Mouse (Mus musculus): ENCODE measurements at regions not wholly inside any gene's neighbourhood (a gene's known extent, or its start where the extent isn't known, plus 50 kb on each side); places are given as distances from the start of the nearest gene placed in this dataset.

GRCm38 (mm10) chr2:50885924-50886315, 263.0 kb downstream of the Rnd3 start:
- H3K4me1 ChIP-seq (replicated peaks; ENCODE audit: control insufficient read depth, insufficient read depth, low read length) = peaks cover 14% of the 10 kb centered on the region
- H3K27me3 ChIP-seq (replicated peaks; ENCODE audit: control insufficient read depth, insufficient read depth, low read length) = no peaks in the 10 kb centered on the region
- 0 out of 2 replicates have a peak, but pooled peaks have one; percentile 32 for ATAC-seq
- no peak overlapping the region for H3K4me2 ChIP-seq (ENCODE audit: low read length)
- no peak overlapping the region for H3K4me3 ChIP-seq (replicated peaks; ENCODE audit: low read length)
- H3K9ac ChIP-seq (replicated peaks; ENCODE audit: low read depth, low read length) = no peak overlapping the region
- WGBS = 14% methylated on average over 7 of the region's 7 CpGs
- no peaks in the 10 kb centered on the region for H3K9me3 ChIP-seq (ENCODE audit: control insufficient read depth, low read length)
- no peak overlapping the region for H3K27ac ChIP-seq (ENCODE audit: low read length)
- H3K36me3 ChIP-seq (ENCODE audit: control insufficient read depth, insufficient read depth) = no peaks in the 10 kb centered on the region

- H3K27me3 ChIP-seq (replicated peaks; ENCODE audit: control insufficient read depth, insufficient read depth, low read length) = no peaks in the 10 kb centered on the region
- H3K4me3 ChIP-seq (replicated peaks; ENCODE audit: low read length) = no peak overlapping the region
- WGBS = 71% methylated on average over 4 of the region's 4 CpGs
- no peak overlapping the region for H3K9ac ChIP-seq (replicated peaks; ENCODE audit: low read depth, low read length)
- no peak overlapping the region for H3K27ac ChIP-seq (ENCODE audit: low read length)
- H3K36me3 ChIP-seq (ENCODE audit: control insufficient read depth, insufficient read depth) = no peaks in the 10 kb centered on the region
- no peaks in the 10 kb centered on the region for H3K9me3 ChIP-seq (ENCODE audit: control insufficient read depth, low read length)
- H3K4me1 ChIP-seq (replicated peaks; ENCODE audit: control insufficient read depth, insufficient read depth, low read length) = peaks cover 14% of the 10 kb centered on the region
- no peak overlapping the region for H3K4me2 ChIP-seq (ENCODE audit: low read length)
- ATAC-seq = no peak
Observed at GRCm38 (mm10) chr2:50885280-50885923, 263.5 kb downstream of the Rnd3 start.

- no peaks in the 10 kb centered on the region for H3K36me3 ChIP-seq (ENCODE audit: control insufficient read depth, insufficient read depth)
- no peak overlapping the region for H3K4me3 ChIP-seq (replicated peaks; ENCODE audit: low read length)
- H3K27ac ChIP-seq (ENCODE audit: low read length) = no peak overlapping the region
- ATAC-seq = no peak
- WGBS = 90% methylated on average over 4 of the region's 4 CpGs
- no peaks in the 10 kb centered on the region for H3K27me3 ChIP-seq (replicated peaks; ENCODE audit: control insufficient read depth, insufficient read depth, low read length)
- H3K4me2 ChIP-seq (ENCODE audit: low read length) = no peak overlapping the region
- H3K9me3 ChIP-seq (ENCODE audit: control insufficient read depth, low read length) = no peaks in the 10 kb centered on the region
- no peak overlapping the region for H3K9ac ChIP-seq (replicated peaks; ENCODE audit: low read depth, low read length)
- peaks cover 4% of the 10 kb centered on the region for H3K4me1 ChIP-seq (replicated peaks; ENCODE audit: control insufficient read depth, insufficient read depth, low read length)
Observed at GRCm38 (mm10) chr2:50881514-50882038, 267.3 kb downstream of the Rnd3 start.

GRCm38 (mm10) chr2:50880806-50881205, 268.1 kb downstream of the Rnd3 start:
- WGBS = 78% methylated on average over 4 of the region's 4 CpGs
- Histone ChIP-seq H3K4me2 (ENCODE audit: low read length) (no peak overlapping the region), H3K27me3 (replicated peaks; ENCODE audit: control insufficient read depth, insufficient read depth, low read length) (no peaks in the 10 kb centered on the region), H3K4me1 (replicated peaks; ENCODE audit: control insufficient read depth, insufficient read depth, low read length) (peaks cover under 1% of the 10 kb centered on the region; the same call in 1 of the 2 replicates), H3K36me3 (ENCODE audit: control insufficient read depth, insufficient read depth) (no peaks in the 10 kb centered on the region), H3K9me3 (ENCODE audit: control insufficient read depth, low read length) (no peaks in the 10 kb centered on the region), H3K4me3 (replicated peaks; ENCODE audit: low read length) (no peak overlapping the region), H3K27ac (ENCODE audit: low read length) (no peak overlapping the region), H3K9ac (replicated peaks; ENCODE audit: low read depth, low read length) (no peak overlapping the region)
- ATAC-seq = no peak

- no peaks in the 10 kb centered on the region for H3K27me3 ChIP-seq (replicated peaks; ENCODE audit: control insufficient read depth, insufficient read depth, low read length)
- no peak overlapping the region for H3K27ac ChIP-seq (ENCODE audit: low read length)
- H3K4me3 ChIP-seq (replicated peaks; ENCODE audit: low read length) = no peak overlapping the region
- H3K9me3 ChIP-seq (ENCODE audit: control insufficient read depth, low read length) = no peaks in the 10 kb centered on the region
- no peak for ATAC-seq
- H3K9ac ChIP-seq (replicated peaks; ENCODE audit: low read depth, low read length) = no peak overlapping the region
- H3K4me2 ChIP-seq (ENCODE audit: low read length) = no peak overlapping the region
- 80% methylated on average over 17 of the region's 17 CpGs for WGBS
- no peaks in the 10 kb centered on the region for H3K36me3 ChIP-seq (ENCODE audit: control insufficient read depth, insufficient read depth)
- H3K4me1 ChIP-seq (replicated peaks; ENCODE audit: control insufficient read depth, insufficient read depth, low read length) = no peaks in the 10 kb centered on the region
Observed at GRCm38 (mm10) chr2:50877716-50878115, 271.2 kb downstream of the Rnd3 start.

GRCm38 (mm10) chr2:50875072-50875471, 273.8 kb downstream of the Rnd3 start:
- Histone ChIP-seq H3K4me1 (replicated peaks; ENCODE audit: control insufficient read depth, insufficient read depth, low read length) (no peaks in the 10 kb centered on the region), H3K4me2 (ENCODE audit: low read length) (no peak overlapping the region), H3K9ac (replicated peaks; ENCODE audit: low read depth, low read length) (no peak overlapping the region), H3K27me3 (replicated peaks; ENCODE audit: control insufficient read depth, insufficient read depth, low read length) (no peaks in the 10 kb centered on the region), H3K9me3 (ENCODE audit: control insufficient read depth, low read length) (no peaks in the 10 kb centered on the region), H3K27ac (ENCODE audit: low read length) (no peak overlapping the region), H3K36me3 (ENCODE audit: control insufficient read depth, insufficient read depth) (no peaks in the 10 kb centered on the region), H3K4me3 (replicated peaks; ENCODE audit: low read length) (no peak overlapping the region)
- WGBS = 96% methylated on average over 6 of the region's 6 CpGs
- ATAC-seq = no peak

- 69% methylated on average over 8 of the region's 8 CpGs for WGBS
- H3K4me2 ChIP-seq (ENCODE audit: low read length) = no peak overlapping the region
- H3K4me1 ChIP-seq (replicated peaks; ENCODE audit: control insufficient read depth, insufficient read depth, low read length) = no peaks in the 10 kb centered on the region; the same call in 1 of the 2 replicates
- H3K4me3 ChIP-seq (replicated peaks; ENCODE audit: low read length) = no peak overlapping the region
- H3K9ac ChIP-seq (replicated peaks; ENCODE audit: low read depth, low read length) = no peak overlapping the region
- H3K27me3 ChIP-seq (replicated peaks; ENCODE audit: control insufficient read depth, insufficient read depth, low read length) = no peaks in the 10 kb centered on the region
- no peak for ATAC-seq
- H3K27ac ChIP-seq (ENCODE audit: low read length) = no peak overlapping the region
- no peaks in the 10 kb centered on the region for H3K9me3 ChIP-seq (ENCODE audit: control insufficient read depth, low read length)
- H3K36me3 ChIP-seq (ENCODE audit: control insufficient read depth, insufficient read depth) = no peaks in the 10 kb centered on the region
Observed at GRCm38 (mm10) chr2:50853538-50854244, 295.2 kb downstream of the Rnd3 start.

GRCm38 (mm10) chr2:50852413-50852919, 296.4 kb downstream of the Rnd3 start:
- no peak overlapping the region for H3K9ac ChIP-seq (replicated peaks; ENCODE audit: low read depth, low read length)
- ATAC-seq = no peak

GRCm38 (mm10) chr2:50850071-50850470, 298.8 kb downstream of the Rnd3 start:
- H3K4me1 ChIP-seq (replicated peaks; ENCODE audit: control insufficient read depth, insufficient read depth, low read length) = no peaks in the 10 kb centered on the region

More at GRCm38 (mm10) chr2:50852413-50852919, 296.4 kb downstream of the Rnd3 start:
- H3K27me3 ChIP-seq (replicated peaks; ENCODE audit: control insufficient read depth, insufficient read depth, low read length) = no peaks in the 10 kb centered on the region
- H3K4me2 ChIP-seq (ENCODE audit: low read length) = no peak overlapping the region
- WGBS = 84% methylated on average over 2 of the region's 2 CpGs
- no peak overlapping the region for H3K27ac ChIP-seq (ENCODE audit: low read length)
- H3K9me3 ChIP-seq (ENCODE audit: control insufficient read depth, low read length) = no peaks in the 10 kb centered on the region
- H3K36me3 ChIP-seq (ENCODE audit: control insufficient read depth, insufficient read depth) = no peaks in the 10 kb centered on the region
- H3K4me3 ChIP-seq (replicated peaks; ENCODE audit: low read length) = no peak overlapping the region
- no peaks in the 10 kb centered on the region; the same call in 1 of the 2 replicates for H3K4me1 ChIP-seq (replicated peaks; ENCODE audit: control insufficient read depth, insufficient read depth, low read length)

More at GRCm38 (mm10) chr2:50850071-50850470, 298.8 kb downstream of the Rnd3 start:
- no peak overlapping the region for H3K4me3 ChIP-seq (replicated peaks; ENCODE audit: low read length)
- no peaks in the 10 kb centered on the region for H3K36me3 ChIP-seq (ENCODE audit: control insufficient read depth, insufficient read depth)
- no peak overlapping the region for H3K27ac ChIP-seq (ENCODE audit: low read length)
- no peaks in the 10 kb centered on the region for H3K9me3 ChIP-seq (ENCODE audit: control insufficient read depth, low read length)
- WGBS = 98% methylated on average over 3 of the region's 3 CpGs
- no peak overlapping the region for H3K9ac ChIP-seq (replicated peaks; ENCODE audit: low read depth, low read length)
- H3K27me3 ChIP-seq (replicated peaks; ENCODE audit: control insufficient read depth, insufficient read depth, low read length) = no peaks in the 10 kb centered on the region
- no peak for ATAC-seq
- no peak overlapping the region for H3K4me2 ChIP-seq (ENCODE audit: low read length)
